Mouse (Mus musculus): ENCODE data around the gene Cdsn. TPM values are rescaled to one million over a fixed set of nuclear protein-coding genes. Genes with fewer than 3 reads are reported as not detected.

Gene Cdsn
- polyA plus RNA-seq, 1 experiment from 2014 or later: 0.10 TPM

- H3K4me2 ChIP-seq (ENCODE audit: low read depth, low read length): no peak overlapping the region
- H3K9ac ChIP-seq (ENCODE audit: low read depth, low read length): no peak overlapping the region
- 0 out of 2 replicates have a peak, but pooled peaks cover 3% of the 10 kb centered on the region for H3K9me3 ChIP-seq (ENCODE audit: control insufficient read depth, low read length)
- ATAC-seq: no peak
- H3K4me3 ChIP-seq (ENCODE audit: low read length): no peak overlapping the region
- no peaks in the 10 kb centered on the region for H3K27me3 ChIP-seq (replicated peaks; ENCODE audit: control insufficient read depth, insufficient read depth, low read length)
- no peak overlapping the region for H3K27ac ChIP-seq (ENCODE audit: low read length)
- H3K36me3 ChIP-seq (ENCODE audit: control insufficient read depth, insufficient read depth, low read length): no peaks in the 10 kb centered on the region
- peaks cover 3% of the 10 kb centered on the region; the same call in 1 of the 2 replicates for H3K4me1 ChIP-seq (ENCODE audit: control insufficient read depth, insufficient read depth, low read length)
- WGBS: 76% methylated on average over 1 of the region's 1 CpGs
These were observed 31.0 kb downstream of the Cdsn start for GRCm38 (mm10) chr17:35582900-35583299.

GRCm38 (mm10) chr17:35584330-35584937 lies 32.5 kb downstream of the Cdsn start:
- ATAC-seq: peak; percentile 60
- WGBS: 18% methylated on average over 16 of the region's 16 CpGs

GRCm38 (mm10) chr17:35587291-35587690 lies 35.4 kb downstream of the Cdsn start:
- Histone ChIP-seq H3K36me3 (ENCODE audit: control insufficient read depth, insufficient read depth, low read length) (no peaks in the 10 kb centered on the region), H3K4me3 (ENCODE audit: low read length) (no peak overlapping the region), H3K27me3 (replicated peaks; ENCODE audit: control insufficient read depth, insufficient read depth, low read length) (no peaks in the 10 kb centered on the region), H3K27ac (ENCODE audit: low read length) (no peak overlapping the region), H3K4me2 (ENCODE audit: low read depth, low read length) (no peak overlapping the region), H3K9ac (ENCODE audit: low read depth, low read length) (no peak overlapping the region), H3K9me3 (ENCODE audit: control insufficient read depth, low read length) (0 out of 2 replicates have a peak, but pooled peaks cover 3% of the 10 kb centered on the region), H3K4me1 (ENCODE audit: control insufficient read depth, insufficient read depth, low read length) (peaks cover 3% of the 10 kb centered on the region; the same call in 1 of the 2 replicates)
- ATAC-seq: no peak
- WGBS: 71% methylated on average over 1 of the region's 1 CpGs

More at GRCm38 (mm10) chr17:35584330-35584937, 32.5 kb downstream of the Cdsn start:
- Histone ChIP-seq H3K36me3 (ENCODE audit: control insufficient read depth, insufficient read depth, low read length) (no peaks in the 10 kb centered on the region), H3K4me3 (ENCODE audit: low read length) (no peak overlapping the region), H3K4me1 (ENCODE audit: control insufficient read depth, insufficient read depth, low read length) (peaks cover 3% of the 10 kb centered on the region; the same call in 1 of the 2 replicates), H3K9ac (ENCODE audit: low read depth, low read length) (0 out of 2 replicates have a peak overlapping the region, but pooled peaks have one; percentile 19), H3K27ac (ENCODE audit: low read length) (no peak overlapping the region), H3K27me3 (replicated peaks; ENCODE audit: control insufficient read depth, insufficient read depth, low read length) (no peaks in the 10 kb centered on the region), H3K9me3 (ENCODE audit: control insufficient read depth, low read length) (0 out of 2 replicates have a peak, but pooled peaks cover 3% of the 10 kb centered on the region), H3K4me2 (ENCODE audit: low read depth, low read length) (peak overlapping the region; percentile 48)

- WGBS: 43% methylated on average over 4 of the region's 4 CpGs
- 0 out of 2 replicates have a peak, but pooled peaks cover 3% of the 10 kb centered on the region for H3K9me3 ChIP-seq (ENCODE audit: control insufficient read depth, low read length)
- no peak overlapping the region for H3K4me2 ChIP-seq (ENCODE audit: low read depth, low read length)
- no peaks in the 10 kb centered on the region for H3K27me3 ChIP-seq (replicated peaks; ENCODE audit: control insufficient read depth, insufficient read depth, low read length)
- no peak overlapping the region for H3K4me3 ChIP-seq (ENCODE audit: low read length)
- H3K4me1 ChIP-seq (ENCODE audit: control insufficient read depth, insufficient read depth, low read length): peaks cover 3% of the 10 kb centered on the region; the same call in 1 of the 2 replicates
- H3K36me3 ChIP-seq (ENCODE audit: control insufficient read depth, insufficient read depth, low read length): no peaks in the 10 kb centered on the region
- no peak overlapping the region for H3K9ac ChIP-seq (ENCODE audit: low read depth, low read length)
- no peak for ATAC-seq
- H3K27ac ChIP-seq (ENCODE audit: low read length): no peak overlapping the region
These were observed 36.5 kb downstream of the Cdsn start for GRCm38 (mm10) chr17:35588387-35588786.

GRCm38 (mm10) chr17:35590410-35591218 lies 38.7 kb downstream of the Cdsn start:
- Histone ChIP-seq H3K27ac (ENCODE audit: low read length) (peak overlapping the region; percentile 75), H3K36me3 (ENCODE audit: control insufficient read depth, insufficient read depth, low read length) (no peaks in the 10 kb centered on the region), H3K4me3 (ENCODE audit: low read length) (no peak overlapping the region; the same call in 1 of the 2 replicates), H3K4me1 (ENCODE audit: control insufficient read depth, insufficient read depth, low read length) (no peaks in the 10 kb centered on the region), H3K9ac (ENCODE audit: low read depth, low read length) (no peak overlapping the region), H3K27me3 (replicated peaks; ENCODE audit: control insufficient read depth, insufficient read depth, low read length) (no peaks in the 10 kb centered on the region), H3K4me2 (ENCODE audit: low read depth, low read length) (peak overlapping the region; percentile 45), H3K9me3 (ENCODE audit: control insufficient read depth, low read length) (0 out of 2 replicates have a peak, but pooled peaks cover 3% of the 10 kb centered on the region)
- WGBS: 37% methylated on average over 21 of the region's 21 CpGs
- peak; percentile 93 for ATAC-seq

GRCm38 (mm10) chr17:35591219-35591578 lies 39.3 kb downstream of the Cdsn start:
- 0 out of 2 replicates have a peak, but pooled peaks cover 3% of the 10 kb centered on the region for H3K9me3 ChIP-seq (ENCODE audit: control insufficient read depth, low read length)
- no peaks in the 10 kb centered on the region for H3K27me3 ChIP-seq (replicated peaks; ENCODE audit: control insufficient read depth, insufficient read depth, low read length)
- H3K9ac ChIP-seq (ENCODE audit: low read depth, low read length): no peak overlapping the region
- no peak overlapping the region for H3K27ac ChIP-seq (ENCODE audit: low read length)
- 87% methylated on average over 7 of the region's 7 CpGs for WGBS
- ATAC-seq: peak; percentile 7; the same call in 1 of the 2 replicates
- no peak overlapping the region for H3K4me2 ChIP-seq (ENCODE audit: low read depth, low read length)
- no peaks in the 10 kb centered on the region for H3K4me1 ChIP-seq (ENCODE audit: control insufficient read depth, insufficient read depth, low read length)
- H3K4me3 ChIP-seq (ENCODE audit: low read length): no peak overlapping the region
- no peaks in the 10 kb centered on the region for H3K36me3 ChIP-seq (ENCODE audit: control insufficient read depth, insufficient read depth, low read length)

GRCm38 (mm10) chr17:35591731-35592130 lies 39.8 kb downstream of the Cdsn start:
- H3K4me3 ChIP-seq (ENCODE audit: low read length): no peak overlapping the region
- H3K9ac ChIP-seq (ENCODE audit: low read depth, low read length): no peak overlapping the region
- H3K9me3 ChIP-seq (ENCODE audit: control insufficient read depth, low read length): 0 out of 2 replicates have a peak, but pooled peaks cover 3% of the 10 kb centered on the region
- no peaks in the 10 kb centered on the region for H3K36me3 ChIP-seq (ENCODE audit: control insufficient read depth, insufficient read depth, low read length)
- H3K27me3 ChIP-seq (replicated peaks; ENCODE audit: control insufficient read depth, insufficient read depth, low read length): no peaks in the 10 kb centered on the region
- H3K4me2 ChIP-seq (ENCODE audit: low read depth, low read length): no peak overlapping the region
- H3K27ac ChIP-seq (ENCODE audit: low read length): no peak overlapping the region
- WGBS: 78% methylated on average over 15 of the region's 15 CpGs
- no peaks in the 10 kb centered on the region for H3K4me1 ChIP-seq (ENCODE audit: control insufficient read depth, insufficient read depth, low read length)
- ATAC-seq: no peak

GRCm38 (mm10) chr17:35592131-35592530 lies 40.2 kb downstream of the Cdsn start:
- no peak for ATAC-seq
- Histone ChIP-seq H3K9me3 (ENCODE audit: control insufficient read depth, low read length) (0 out of 2 replicates have a peak, but pooled peaks cover 3% of the 10 kb centered on the region), H3K4me3 (ENCODE audit: low read length) (no peak overlapping the region), H3K27me3 (replicated peaks; ENCODE audit: control insufficient read depth, insufficient read depth, low read length) (no peaks in the 10 kb centered on the region), H3K4me1 (ENCODE audit: control insufficient read depth, insufficient read depth, low read length) (no peaks in the 10 kb centered on the region), H3K4me2 (ENCODE audit: low read depth, low read length) (no peak overlapping the region), H3K27ac (ENCODE audit: low read length) (no peak overlapping the region), H3K36me3 (ENCODE audit: control insufficient read depth, insufficient read depth, low read length) (no peaks in the 10 kb centered on the region), H3K9ac (ENCODE audit: low read depth, low read length) (no peak overlapping the region)
- 84% methylated on average over 9 of the region's 9 CpGs for WGBS

GRCm38 (mm10) chr17:35593786-35594185 lies 41.9 kb downstream of the Cdsn start:
- no peaks in the 10 kb centered on the region for H3K27me3 ChIP-seq (replicated peaks; ENCODE audit: control insufficient read depth, insufficient read depth, low read length)
- ATAC-seq: no peak
- H3K9me3 ChIP-seq (ENCODE audit: control insufficient read depth, low read length): no peaks in the 10 kb centered on the region
- H3K9ac ChIP-seq (ENCODE audit: low read depth, low read length): no peak overlapping the region
- H3K36me3 ChIP-seq (ENCODE audit: control insufficient read depth, insufficient read depth, low read length): no peaks in the 10 kb centered on the region
- 30% methylated on average over 4 of the region's 4 CpGs for WGBS
- no peaks in the 10 kb centered on the region for H3K4me1 ChIP-seq (ENCODE audit: control insufficient read depth, insufficient read depth, low read length)
- H3K4me2 ChIP-seq (ENCODE audit: low read depth, low read length): no peak overlapping the region
- H3K27ac ChIP-seq (ENCODE audit: low read length): no peak overlapping the region
- H3K4me3 ChIP-seq (ENCODE audit: low read length): no peak overlapping the region
